Mouse (Mus musculus): ENCODE measurements at regions not wholly inside any gene's neighbourhood (a gene's known extent, or its start where the extent isn't known, plus 50 kb on each side); places are given as distances from the start of the nearest gene placed in this dataset.

DNA sequence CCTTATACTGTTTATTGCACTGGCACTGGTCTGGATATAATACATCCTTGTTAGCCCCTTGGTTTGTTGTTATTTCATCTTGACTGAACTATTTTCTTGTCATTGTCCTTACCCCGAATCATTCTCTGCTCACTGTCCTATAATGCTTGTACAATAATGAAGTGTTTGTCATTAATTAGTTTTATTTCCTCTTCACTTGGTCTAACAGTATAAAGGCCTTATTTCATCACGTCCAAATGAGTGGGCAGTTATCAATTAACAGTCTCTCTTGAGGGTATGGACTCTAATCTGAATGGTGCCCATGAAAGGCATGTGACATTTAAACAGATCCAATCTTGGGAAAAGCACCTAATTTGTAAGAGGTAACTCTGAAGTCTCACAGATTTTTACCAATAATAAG, 162.6 kb downstream of the Pros1 start:
- no peak overlapping the region for H3K9ac ChIP-seq (ENCODE audit: low read depth, low read length)
- no peaks in the 10 kb centered on the region for H3K79me2 ChIP-seq (replicated peaks; ENCODE audit: control insufficient read depth, insufficient read depth, low read length)
- H3K27me3 ChIP-seq (ENCODE audit: control insufficient read depth, insufficient read depth, low read length) = no peaks in the 10 kb centered on the region
- TF ChIP-seq EP300 (IDR thresholded peaks at IDR 0.05; ENCODE audit: insufficient read depth, low read depth, low read length) = no peak
- TF ChIP-seq CTCF (IDR thresholded peaks at IDR 0.05) = no peak
- no peak for TF ChIP-seq POLR2A (IDR thresholded peaks at IDR 0.05; ENCODE audit: insufficient read depth, low read depth, low read length)
- H3K4me1 ChIP-seq (ENCODE audit: control insufficient read depth, insufficient read depth, low read length) = no peaks in the 10 kb centered on the region
- no peak overlapping the region for H3K27ac ChIP-seq
- no peak overlapping the region for H3K4me3 ChIP-seq
- intact Hi-C loops (cut with DNase I) = loop anchor here (10.0 kb wide), 1 partner anchor 1728 kb away; no protein-coding TSS in a partner anchor
- WGBS = 72% methylated on average over 2 of the region's 2 CpGs
- no peaks in the 10 kb centered on the region for H3K36me3 ChIP-seq (ENCODE audit: control insufficient read depth, insufficient read depth, low read length)
- no peak for DNase-seq

DNA sequence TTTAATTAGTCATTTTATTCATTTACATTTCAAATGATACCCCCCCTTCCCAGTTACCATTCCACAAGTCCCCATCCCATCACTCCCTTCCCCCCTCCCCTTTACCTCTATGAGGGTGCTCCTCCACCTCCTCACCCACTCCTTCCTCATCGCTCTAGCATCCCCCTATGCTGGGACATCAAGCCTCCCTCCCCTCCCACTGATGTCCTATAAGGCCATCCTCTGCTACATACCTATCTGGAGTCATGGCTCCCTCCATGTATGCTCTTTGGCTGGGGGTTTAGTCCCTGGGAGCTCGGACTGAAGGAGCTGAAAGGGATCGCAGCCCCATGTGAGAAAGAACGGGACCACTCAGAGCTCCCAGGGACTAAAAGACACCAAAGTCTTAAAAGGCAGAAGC, 176.3 kb downstream of the Pros1 start:
- Histone ChIP-seq H3K9ac (ENCODE audit: low read depth, low read length) (no peak overlapping the region), H3K36me3 (ENCODE audit: control insufficient read depth, insufficient read depth, low read length) (no peaks in the 10 kb centered on the region), H3K79me2 (replicated peaks; ENCODE audit: control insufficient read depth, insufficient read depth, low read length) (no peaks in the 10 kb centered on the region), H3K27me3 (ENCODE audit: control insufficient read depth, insufficient read depth, low read length) (no peaks in the 10 kb centered on the region), H3K4me1 (ENCODE audit: control insufficient read depth, insufficient read depth, low read length) (no peaks in the 10 kb centered on the region), H3K27ac (no peak overlapping the region), H3K4me3 (no peak overlapping the region)
- intact Hi-C loops (cut with DNase I) = no loop called here
- no peak for TF ChIP-seq CTCF (IDR thresholded peaks at IDR 0.05)
- TF ChIP-seq POLR2A (IDR thresholded peaks at IDR 0.05; ENCODE audit: insufficient read depth, low read depth, low read length) = no peak
- no peak for TF ChIP-seq EP300 (IDR thresholded peaks at IDR 0.05; ENCODE audit: insufficient read depth, low read depth, low read length)
- DNase-seq = no peak
- WGBS = 77% methylated on average over 4 of the region's 4 CpGs

DNA sequence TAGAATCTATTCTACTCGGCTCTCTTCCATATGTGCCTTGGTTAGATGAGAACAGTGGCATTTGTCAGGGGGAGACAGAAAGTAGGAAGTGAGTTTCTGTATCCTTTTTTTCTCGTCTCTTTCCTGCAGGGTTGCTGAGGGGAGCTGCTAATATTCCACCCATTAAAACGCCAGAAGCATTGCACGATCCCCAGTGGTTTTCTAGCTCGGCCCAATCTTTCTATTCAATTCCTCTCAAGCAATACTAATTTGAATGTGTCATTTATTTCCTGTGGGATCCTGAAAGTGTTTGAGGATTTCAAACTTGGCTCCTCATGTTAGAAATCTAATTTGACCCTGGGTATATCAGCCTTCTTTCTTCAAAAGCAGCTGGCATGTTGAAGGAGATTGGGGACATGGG, 176.9 kb downstream of the Pros1 start:
- no peak overlapping the region for H3K9ac ChIP-seq (ENCODE audit: low read depth, low read length)
- H3K4me3 ChIP-seq = no peak overlapping the region
- H3K79me2 ChIP-seq (replicated peaks; ENCODE audit: control insufficient read depth, insufficient read depth, low read length) = no peaks in the 10 kb centered on the region
- no peak for DNase-seq
- intact Hi-C loops (cut with DNase I) = no loop called here
- WGBS = 61% methylated on average over 5 of the region's 5 CpGs
- H3K36me3 ChIP-seq (ENCODE audit: control insufficient read depth, insufficient read depth, low read length) = no peaks in the 10 kb centered on the region
- H3K27ac ChIP-seq = no peak overlapping the region
- no peaks in the 10 kb centered on the region for H3K4me1 ChIP-seq (ENCODE audit: control insufficient read depth, insufficient read depth, low read length)
- no peaks in the 10 kb centered on the region for H3K27me3 ChIP-seq (ENCODE audit: control insufficient read depth, insufficient read depth, low read length)
- no peak for TF ChIP-seq EP300 (IDR thresholded peaks at IDR 0.05; ENCODE audit: insufficient read depth, low read depth, low read length)
- no peak for TF ChIP-seq POLR2A (IDR thresholded peaks at IDR 0.05; ENCODE audit: insufficient read depth, low read depth, low read length)
- TF ChIP-seq CTCF (IDR thresholded peaks at IDR 0.05) = no peak

DNA sequence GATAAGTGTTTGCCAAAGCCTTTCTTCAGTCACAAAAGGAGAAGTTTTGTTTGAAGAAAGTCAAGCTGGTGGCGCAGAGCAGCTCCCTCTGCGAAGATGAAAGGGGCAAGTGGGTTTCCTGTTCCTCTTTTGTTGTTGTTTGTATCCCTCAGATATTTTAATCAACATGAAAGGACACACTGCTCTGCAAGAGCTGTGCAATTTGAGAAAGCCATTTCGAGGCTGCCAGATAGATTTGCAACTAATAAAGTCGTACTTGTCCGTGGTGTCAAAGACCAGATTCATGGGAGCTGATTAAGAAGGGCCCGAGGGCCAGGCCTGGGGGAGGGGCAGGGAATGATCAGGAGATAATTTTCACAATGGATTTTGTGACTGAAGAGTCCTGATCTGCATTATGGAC, 177.7 kb downstream of the Pros1 start:
- no peak for DNase-seq
- WGBS = 56% methylated on average over 6 of the region's 6 CpGs
- H3K4me1 ChIP-seq (ENCODE audit: control insufficient read depth, insufficient read depth, low read length) = no peaks in the 10 kb centered on the region
- no peak overlapping the region for H3K27ac ChIP-seq
- TF ChIP-seq CTCF (IDR thresholded peaks at IDR 0.05) (no peak), POLR2A (IDR thresholded peaks at IDR 0.05; ENCODE audit: insufficient read depth, low read depth, low read length) (no peak), EP300 (IDR thresholded peaks at IDR 0.05; ENCODE audit: insufficient read depth, low read depth, low read length) (no peak)
- H3K27me3 ChIP-seq (ENCODE audit: control insufficient read depth, insufficient read depth, low read length) = no peaks in the 10 kb centered on the region
- H3K9ac ChIP-seq (ENCODE audit: low read depth, low read length) = no peak overlapping the region
- intact Hi-C loops (cut with DNase I) = no loop called here
- H3K4me3 ChIP-seq = no peak overlapping the region
- H3K79me2 ChIP-seq (replicated peaks; ENCODE audit: control insufficient read depth, insufficient read depth, low read length) = no peaks in the 10 kb centered on the region
- H3K36me3 ChIP-seq (ENCODE audit: control insufficient read depth, insufficient read depth, low read length) = no peaks in the 10 kb centered on the region

DNA sequence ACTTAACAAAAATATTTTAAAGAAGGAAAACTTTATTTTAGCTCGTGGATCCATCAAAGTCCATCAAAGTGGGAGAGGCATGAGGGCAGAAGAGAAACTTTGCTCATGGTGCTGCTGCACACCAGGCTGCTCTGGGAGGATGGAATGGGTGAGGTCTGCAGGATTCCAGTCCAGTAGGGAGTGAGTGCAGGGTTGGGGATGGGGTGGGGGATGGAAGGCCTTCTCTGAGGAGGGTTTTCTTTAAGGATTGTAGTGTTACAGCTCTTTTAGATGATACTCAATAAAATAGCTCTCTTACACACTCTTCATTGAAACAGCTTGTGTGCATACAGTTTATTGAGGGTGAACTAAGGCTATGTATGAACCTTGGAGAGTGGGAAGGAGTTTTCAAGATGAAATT, 195.0 kb downstream of the Pros1 start:
- H3K36me3 ChIP-seq (ENCODE audit: control insufficient read depth, insufficient read depth, low read length) = no peaks in the 10 kb centered on the region
- DNase-seq = no peak
- TF ChIP-seq EP300 (IDR thresholded peaks at IDR 0.05; ENCODE audit: insufficient read depth, low read depth, low read length) (no peak), POLR2A (IDR thresholded peaks at IDR 0.05; ENCODE audit: insufficient read depth, low read depth, low read length) (no peak), CTCF (IDR thresholded peaks at IDR 0.05) (no peak)
- no peaks in the 10 kb centered on the region for H3K79me2 ChIP-seq (replicated peaks; ENCODE audit: control insufficient read depth, insufficient read depth, low read length)
- no peaks in the 10 kb centered on the region for H3K27me3 ChIP-seq (ENCODE audit: control insufficient read depth, insufficient read depth, low read length)
- no peak overlapping the region for H3K9ac ChIP-seq (ENCODE audit: low read depth, low read length)
- H3K4me3 ChIP-seq = no peak overlapping the region
- H3K4me1 ChIP-seq (ENCODE audit: control insufficient read depth, insufficient read depth, low read length) = no peaks in the 10 kb centered on the region
- WGBS = 56% methylated on average over 1 of the region's 1 CpGs
- no peak overlapping the region for H3K27ac ChIP-seq
- intact Hi-C loops (cut with DNase I) = no loop called here

DNA sequence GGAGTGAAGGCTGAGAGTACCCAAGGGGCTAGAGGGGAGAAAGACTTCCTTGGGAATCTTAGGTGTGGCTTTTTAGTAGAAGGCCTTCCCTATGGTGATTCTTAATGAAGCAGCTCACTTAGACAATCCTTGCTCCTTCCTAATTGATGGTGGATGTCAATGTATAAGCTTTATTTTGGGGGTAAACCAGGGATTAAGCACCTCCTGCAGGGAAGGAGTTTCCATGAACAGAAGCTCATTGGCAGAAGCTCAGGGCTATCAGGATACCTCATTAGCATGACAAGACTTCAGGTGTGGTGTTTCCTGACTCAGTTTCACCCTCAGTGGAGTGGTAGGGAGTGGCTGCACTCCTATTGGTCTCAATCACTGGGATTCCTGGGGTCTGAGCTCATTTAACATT, 208.8 kb downstream of the Pros1 start:
- TF ChIP-seq EP300 (IDR thresholded peaks at IDR 0.05; ENCODE audit: insufficient read depth, low read depth, low read length) = no peak
- no peak for TF ChIP-seq POLR2A (IDR thresholded peaks at IDR 0.05; ENCODE audit: insufficient read depth, low read depth, low read length)
- no peak for TF ChIP-seq CTCF (IDR thresholded peaks at IDR 0.05)

More for the DNA sequence above, 208.8 kb downstream of the Pros1 start:
- intact Hi-C loops (cut with DNase I) = no loop called here
- H3K27ac ChIP-seq = no peak overlapping the region
- H3K36me3 ChIP-seq (ENCODE audit: control insufficient read depth, insufficient read depth, low read length) = no peaks in the 10 kb centered on the region
- H3K4me3 ChIP-seq = no peak overlapping the region
- H3K9ac ChIP-seq (ENCODE audit: low read depth, low read length) = no peak overlapping the region
- no peaks in the 10 kb centered on the region for H3K79me2 ChIP-seq (replicated peaks; ENCODE audit: control insufficient read depth, insufficient read depth, low read length)
- no peak for DNase-seq
- H3K27me3 ChIP-seq (ENCODE audit: control insufficient read depth, insufficient read depth, low read length) = no peaks in the 10 kb centered on the region
- no peaks in the 10 kb centered on the region for H3K4me1 ChIP-seq (ENCODE audit: control insufficient read depth, insufficient read depth, low read length)

Data from heart, adult 2 months (tissue).